Mouse (Mus musculus) thymus, adult 2 months (tissue): ENCODE results near the gene Plppr2. TPM values are rescaled to one million over a fixed set of nuclear protein-coding genes. Genes with fewer than 3 reads are reported as not detected.

ENCODE experiments used
- DNase-seq: peaks from one replicate; pipeline ENCODE4 v3.0.0; 2021
- H3K27ac ChIP-seq: fragments of 200-500 bp; 2 replicates; pipeline ENCODE4 v1.5.1; 2012; ENCODE audit warnings: low read length, control low read depth; ENCODE audit not compliant: control insufficient read depth, insufficient read depth
- H3K27me3 ChIP-seq: fragments of 200-500 bp; 2 replicates; pipeline ENCODE4 v1.6.1; 2012; ENCODE audit warnings: mild to moderate bottlenecking, low read length, moderate library complexity, mixed read lengths; ENCODE audit not compliant: control insufficient read depth, insufficient read depth
- H3K36me3 ChIP-seq: fragments of 200-500 bp; 2 replicates; pipeline ENCODE4 v1.6.1; 2012; ENCODE audit warnings: mild to moderate bottlenecking, low read length, moderate library complexity; ENCODE audit not compliant: control insufficient read depth, insufficient read depth
- H3K4me1 ChIP-seq: fragments of 200-500 bp; replicated peaks from 2 replicates; pipeline ENCODE4 v1.6.1; 2012; ENCODE audit warnings: low read length; ENCODE audit not compliant: control insufficient read depth, insufficient read depth
- H3K4me3 ChIP-seq: fragments of 200-500 bp; 2 replicates; pipeline ENCODE4 v1.5.1; 2012; ENCODE audit warnings: mild to moderate bottlenecking, low read length, control low read depth, moderate library complexity; ENCODE audit not compliant: control insufficient read depth, insufficient read depth
- CTCF ChIP-seq: fragments of 200-500 bp; IDR thresholded peaks from 2 replicates; pipeline ENCODE4 v1.5.1; 2012; ENCODE audit warnings: mild to moderate bottlenecking, control low read depth, low read length, moderate library complexity, borderline replicate concordance; ENCODE audit not compliant: control insufficient read depth, poor library complexity, insufficient read depth; ENCODE audit errors: extremely low read depth
- POLR2A ChIP-seq: fragments of 200-500 bp; IDR thresholded peaks from 2 replicates; pipeline ENCODE4 v1.6.1; 2012; ENCODE audit warnings: mild to moderate bottlenecking, low read length, control low read depth, moderate library complexity; ENCODE audit not compliant: control insufficient read depth, poor library complexity, insufficient read depth; ENCODE audit errors: extremely low read depth
- WGBS: fragments of 180-500 bp; shearing (Covaris S2); methylation state at CpG from one replicate; pipeline ENCODE4 v1.1.7; 2018; 5-methylcytosine and 5-hydroxymethylcytosine counted together
- polyA plus RNA-seq: library from polyadenylated mRNA; depleted of rRNA; stranded (reverse); fragments of >200 nt; gene quantifications from 2 replicates; pipeline ENCODE4 v1.2.3, GENCODE M21; 2012; rRNA removed

Plppr2 gene
- polyA plus RNA-seq, 1 experiment, result 5.5 TPM

DNA sequence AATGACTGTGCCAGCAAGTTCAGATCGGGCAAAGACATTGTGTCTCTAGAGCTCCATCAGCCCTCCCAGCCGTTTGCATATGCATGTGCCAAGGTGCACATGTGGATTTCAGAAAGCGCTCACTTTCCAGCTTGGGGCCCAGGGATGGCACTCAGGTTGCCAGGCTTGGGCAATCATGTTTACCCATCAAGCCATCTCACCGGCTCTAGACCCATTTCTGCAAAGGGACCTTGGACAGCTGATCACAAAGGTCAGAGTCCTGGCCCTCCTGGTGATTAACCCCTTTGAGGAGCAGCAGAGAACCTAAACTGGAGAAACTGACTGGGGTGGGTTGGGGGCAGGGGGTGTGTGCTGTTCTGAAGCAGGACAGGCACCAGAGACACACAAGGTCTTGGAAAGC, 55.4 kb downstream of the Plppr2 start:
- Histone ChIP-seq H3K4me1 (peaks cover 15% of the 10 kb centered on the region; the same call in 1 of the 2 replicates), H3K36me3 (no peaks in the 10 kb centered on the region), H3K27me3 (peaks cover 21% of the 10 kb centered on the region), H3K27ac (no peak overlapping the region), H3K4me3 (no peak overlapping the region)
- DNase-seq, result no peak
- no peak for TF ChIP-seq POLR2A
- TF ChIP-seq CTCF, result no peak
- 88% methylated on average over 4 of the region's 4 CpGs for WGBS

DNA sequence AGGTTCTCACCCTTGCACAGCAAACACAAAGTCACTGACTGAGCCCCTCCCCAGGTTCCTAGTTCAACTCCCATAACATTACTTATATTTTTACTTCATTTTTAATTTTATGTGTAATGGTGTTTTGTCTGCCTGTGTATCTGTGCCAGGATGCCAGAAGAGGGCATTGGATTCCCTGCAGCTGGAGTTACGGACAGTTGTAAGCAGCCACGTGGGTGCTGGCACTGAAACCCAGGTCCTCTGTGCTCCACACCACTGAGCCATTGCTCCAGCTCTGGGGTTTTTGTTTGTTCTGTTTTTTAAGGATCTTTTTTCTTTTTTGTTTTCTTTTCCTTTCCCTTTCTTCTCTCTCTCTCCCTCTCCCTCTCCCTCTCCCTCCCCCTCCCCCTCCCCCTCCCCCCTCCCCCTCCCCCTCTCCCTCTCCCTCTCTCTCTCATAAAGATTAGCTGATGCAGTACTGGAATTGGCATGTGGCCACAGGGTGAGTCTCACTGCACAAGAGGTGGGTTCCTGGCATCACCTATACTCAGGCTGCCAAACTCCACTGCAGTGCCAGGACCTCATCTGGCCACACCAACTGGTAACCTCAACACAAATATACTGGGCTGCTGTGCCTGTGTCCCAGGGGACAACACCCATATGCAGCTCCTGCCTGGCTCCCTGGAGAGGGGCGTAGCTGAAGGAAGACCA, 59.5 kb downstream of the Plppr2 start:
- H3K36me3 ChIP-seq, result no peaks in the 10 kb centered on the region
- no peak overlapping the region for H3K27ac ChIP-seq
- H3K27me3 ChIP-seq, result no peaks in the 10 kb centered on the region
- TF ChIP-seq POLR2A (no peak), CTCF (no peak)
- no peak overlapping the region for H3K4me3 ChIP-seq
- DNase-seq, result no peak
- 92% methylated on average over 3 of the region's 3 CpGs for WGBS
- H3K4me1 ChIP-seq, result no peaks in the 10 kb centered on the region

Other genes with a start within 250 kb of the Plppr2 start
- gene Ldlr, start 213.6 kb upstream of the Plppr2 start, polyA plus RNA-seq, result 23.9 and 30.5 TPM in 2 replicates
- gene Spc24, start 176.7 kb upstream of the Plppr2 start, polyA plus RNA-seq, result 59.0 and 75.8 TPM in 2 replicates
- gene Kank2, start 138.3 kb upstream of the Plppr2 start, polyA plus RNA-seq, result 9.1 and 12.6 TPM in 2 replicates
- 4.7 and 6.5 TPM in 2 replicates for gene Angptl8, start 101.5 kb upstream of the Plppr2 start, polyA plus RNA-seq
- 27.7 and 30.8 TPM in 2 replicates for gene Dock6, start 84.4 kb upstream of the Plppr2 start, polyA plus RNA-seq
- gene Rab3d, start 18.8 kb upstream of the Plppr2 start, polyA plus RNA-seq, result 34.9 and 40.3 TPM in 2 replicates
- 1.3 and 1.9 TPM in 2 replicates for gene Ccdc159, start 9.6 kb upstream of the Plppr2 start, polyA plus RNA-seq
- gene Tmem205, start 9.5 kb upstream of the Plppr2 start, polyA plus RNA-seq, result 40.0 and 47.7 TPM in 2 replicates
- 6.7 and 7.6 TPM in 2 replicates for gene Swsap1, start 18.7 kb downstream of the Plppr2 start, polyA plus RNA-seq
- gene Epor, start 26.5 kb downstream of the Plppr2 start, polyA plus RNA-seq, result 3.8 and 4.9 TPM in 2 replicates
- gene Rgl3, start 52.4 kb downstream of the Plppr2 start, polyA plus RNA-seq, result 7.8 and 9.5 TPM in 2 replicates
- 0.11 and 0.18 TPM in 2 replicates for gene Ccdc151, start 65.6 kb downstream of the Plppr2 start, polyA plus RNA-seq
- gene Prkcsh, start 65.8 kb downstream of the Plppr2 start, polyA plus RNA-seq, result 109 and 119 TPM in 2 replicates
- gene Elavl3, start 115.0 kb downstream of the Plppr2 start, polyA plus RNA-seq, result 0.35 and 0.43 TPM in 2 replicates
- gene Gm49318, start 134.2 kb downstream of the Plppr2 start, polyA plus RNA-seq, result not detected in 2 replicates
- gene Zfp653, start 134.3 kb downstream of the Plppr2 start, polyA plus RNA-seq, result 52.0 and 52.6 TPM in 2 replicates
- 58.1 and 62.2 TPM in 2 replicates for gene Ecsit, start 148.4 kb downstream of the Plppr2 start, polyA plus RNA-seq
- 4.3 and 5.0 TPM in 2 replicates for gene Cnn1, start 162.2 kb downstream of the Plppr2 start, polyA plus RNA-seq
- gene Elof1, start 180.1 kb downstream of the Plppr2 start, polyA plus RNA-seq, result 187 and 205 TPM in 2 replicates
- gene Acp5, start 198.7 kb downstream of the Plppr2 start, polyA plus RNA-seq, result 248 and 304 TPM in 2 replicates
- 64.7 and 83.0 TPM in 2 replicates for gene Pigyl, start 219.8 kb downstream of the Plppr2 start, polyA plus RNA-seq